Mouse (Mus musculus): ENCODE measurements at regions not wholly inside any gene's neighbourhood (a gene's known extent, or its start where the extent isn't known, plus 50 kb on each side); places are given as distances from the start of the nearest gene placed in this dataset.

GRCm38 (mm10) chr4:40537859-40538258 is 65.9 kb downstream of the Tmem215 start:
- ATAC-seq: no peak
- Histone ChIP-seq H3K4me2 (ENCODE audit: low read length) (no peak overlapping the region), H3K36me3 (ENCODE audit: control insufficient read depth, insufficient read depth, low read length) (no peaks in the 10 kb centered on the region), H3K4me1 (ENCODE audit: control insufficient read depth, insufficient read depth, low read length) (no peaks in the 10 kb centered on the region), H3K9me3 (replicated peaks; ENCODE audit: control insufficient read depth, low read length) (no peaks in the 10 kb centered on the region), H3K9ac (ENCODE audit: low read length) (no peak overlapping the region), H3K27me3 (replicated peaks; ENCODE audit: control insufficient read depth, insufficient read depth, low read length) (no peaks in the 10 kb centered on the region), H3K27ac (ENCODE audit: low read depth, low read length) (no peak overlapping the region), H3K4me3 (ENCODE audit: low read depth, low read length) (no peak overlapping the region)
- WGBS: 83% methylated on average over 3 of the region's 3 CpGs
- DNase-seq (ENCODE audit: low spot score): no peak

GRCm38 (mm10) chr4:40543085-40544048 is 71.4 kb downstream of the Tmem215 start:
- no peak overlapping the region for H3K27ac ChIP-seq (ENCODE audit: low read depth, low read length)
- no peaks in the 10 kb centered on the region for H3K36me3 ChIP-seq (ENCODE audit: control insufficient read depth, insufficient read depth, low read length)
- H3K4me1 ChIP-seq (ENCODE audit: control insufficient read depth, insufficient read depth, low read length): no peaks in the 10 kb centered on the region
- H3K4me2 ChIP-seq (ENCODE audit: low read length): no peak overlapping the region
- ATAC-seq (peak; percentile 60), DNase-seq (ENCODE audit: low spot score) (peak; percentile 33)
- no peak overlapping the region for H3K4me3 ChIP-seq (ENCODE audit: low read depth, low read length)
- no peak overlapping the region for H3K9ac ChIP-seq (ENCODE audit: low read length)
- WGBS: 82% methylated on average over 8 of the region's 8 CpGs
- no peaks in the 10 kb centered on the region for H3K27me3 ChIP-seq (replicated peaks; ENCODE audit: control insufficient read depth, insufficient read depth, low read length)
- no peaks in the 10 kb centered on the region for H3K9me3 ChIP-seq (replicated peaks; ENCODE audit: control insufficient read depth, low read length)

GRCm38 (mm10) chr4:40544056-40544455 is 72.1 kb downstream of the Tmem215 start:
- DNase-seq (ENCODE audit: low spot score): peak; percentile 13
- Histone ChIP-seq H3K27ac (ENCODE audit: low read depth, low read length) (no peak overlapping the region), H3K4me1 (ENCODE audit: control insufficient read depth, insufficient read depth, low read length) (no peaks in the 10 kb centered on the region), H3K4me3 (ENCODE audit: low read depth, low read length) (no peak overlapping the region), H3K36me3 (ENCODE audit: control insufficient read depth, insufficient read depth, low read length) (no peaks in the 10 kb centered on the region), H3K27me3 (replicated peaks; ENCODE audit: control insufficient read depth, insufficient read depth, low read length) (no peaks in the 10 kb centered on the region), H3K9ac (ENCODE audit: low read length) (no peak overlapping the region), H3K9me3 (replicated peaks; ENCODE audit: control insufficient read depth, low read length) (no peaks in the 10 kb centered on the region), H3K4me2 (ENCODE audit: low read length) (no peak overlapping the region)
- WGBS: 76% methylated on average over 4 of the region's 4 CpGs
- no peak for ATAC-seq

- ATAC-seq: no peak
- DNase-seq (ENCODE audit: low spot score): no peak
- H3K4me2 ChIP-seq (ENCODE audit: low read length): no peak overlapping the region
- H3K4me1 ChIP-seq (ENCODE audit: control insufficient read depth, insufficient read depth, low read length): no peaks in the 10 kb centered on the region
- no peak overlapping the region for H3K27ac ChIP-seq (ENCODE audit: low read depth, low read length)
- no peaks in the 10 kb centered on the region for H3K36me3 ChIP-seq (ENCODE audit: control insufficient read depth, insufficient read depth, low read length)
- no peak overlapping the region for H3K4me3 ChIP-seq (ENCODE audit: low read depth, low read length)
- H3K9me3 ChIP-seq (replicated peaks; ENCODE audit: control insufficient read depth, low read length): no peaks in the 10 kb centered on the region
- no peaks in the 10 kb centered on the region for H3K27me3 ChIP-seq (replicated peaks; ENCODE audit: control insufficient read depth, insufficient read depth, low read length)
- H3K9ac ChIP-seq (ENCODE audit: low read length): no peak overlapping the region
Measured at GRCm38 (mm10) chr4:40544806-40545205, 72.8 kb downstream of the Tmem215 start.

GRCm38 (mm10) chr4:40545700-40546099 is 73.7 kb downstream of the Tmem215 start:
- WGBS: 85% methylated on average over 5 of the region's 5 CpGs
- Histone ChIP-seq H3K9me3 (replicated peaks; ENCODE audit: control insufficient read depth, low read length) (no peaks in the 10 kb centered on the region), H3K27me3 (replicated peaks; ENCODE audit: control insufficient read depth, insufficient read depth, low read length) (no peaks in the 10 kb centered on the region), H3K4me3 (ENCODE audit: low read depth, low read length) (no peak overlapping the region), H3K27ac (ENCODE audit: low read depth, low read length) (no peak overlapping the region), H3K9ac (ENCODE audit: low read length) (no peak overlapping the region), H3K36me3 (ENCODE audit: control insufficient read depth, insufficient read depth, low read length) (no peaks in the 10 kb centered on the region), H3K4me2 (ENCODE audit: low read length) (no peak overlapping the region), H3K4me1 (ENCODE audit: control insufficient read depth, insufficient read depth, low read length) (no peaks in the 10 kb centered on the region)
- ATAC-seq (no peak), DNase-seq (ENCODE audit: low spot score) (no peak)

GRCm38 (mm10) chr4:40559824-40560223 is 87.8 kb downstream of the Tmem215 start:
- ATAC-seq: no peak
- DNase-seq (ENCODE audit: low spot score): no peak
- WGBS: 76% methylated on average over 2 of the region's 2 CpGs
- no peaks in the 10 kb centered on the region for H3K36me3 ChIP-seq (ENCODE audit: control insufficient read depth, insufficient read depth, low read length)
- H3K9ac ChIP-seq (ENCODE audit: low read length): no peak overlapping the region
- H3K27me3 ChIP-seq (replicated peaks; ENCODE audit: control insufficient read depth, insufficient read depth, low read length): no peaks in the 10 kb centered on the region
- no peaks in the 10 kb centered on the region for H3K9me3 ChIP-seq (replicated peaks; ENCODE audit: control insufficient read depth, low read length)
- no peak overlapping the region for H3K4me2 ChIP-seq (ENCODE audit: low read length)
- no peak overlapping the region for H3K27ac ChIP-seq (ENCODE audit: low read depth, low read length)
- H3K4me3 ChIP-seq (ENCODE audit: low read depth, low read length): no peak overlapping the region
- H3K4me1 ChIP-seq (ENCODE audit: control insufficient read depth, insufficient read depth, low read length): no peaks in the 10 kb centered on the region

GRCm38 (mm10) chr4:40573300-40573699 is 101.3 kb downstream of the Tmem215 start:
- no peak for ATAC-seq
- 89% methylated on average over 1 of the region's 1 CpGs for WGBS

GRCm38 (mm10) chr4:40575951-40576350 is 104.0 kb downstream of the Tmem215 start:
- no peak for ATAC-seq
- WGBS: 77% methylated on average over 1 of the region's 1 CpGs
- no peak overlapping the region for H3K27ac ChIP-seq (ENCODE audit: low read depth, low read length)
- H3K4me1 ChIP-seq (ENCODE audit: control insufficient read depth, insufficient read depth, low read length): no peaks in the 10 kb centered on the region
- H3K36me3 ChIP-seq (ENCODE audit: control insufficient read depth, insufficient read depth, low read length): no peaks in the 10 kb centered on the region
- DNase-seq (ENCODE audit: low spot score): no peak
- no peak overlapping the region for H3K9ac ChIP-seq (ENCODE audit: low read length)
- H3K4me2 ChIP-seq (ENCODE audit: low read length): no peak overlapping the region
- H3K9me3 ChIP-seq (replicated peaks; ENCODE audit: control insufficient read depth, low read length): no peaks in the 10 kb centered on the region
- H3K4me3 ChIP-seq (ENCODE audit: low read depth, low read length): no peak overlapping the region
- no peaks in the 10 kb centered on the region for H3K27me3 ChIP-seq (replicated peaks; ENCODE audit: control insufficient read depth, insufficient read depth, low read length)

More at GRCm38 (mm10) chr4:40573300-40573699, 101.3 kb downstream of the Tmem215 start:
- Histone ChIP-seq H3K9me3 (replicated peaks; ENCODE audit: control insufficient read depth, low read length) (no peaks in the 10 kb centered on the region), H3K4me2 (ENCODE audit: low read length) (no peak overlapping the region), H3K4me3 (ENCODE audit: low read depth, low read length) (no peak overlapping the region), H3K27me3 (replicated peaks; ENCODE audit: control insufficient read depth, insufficient read depth, low read length) (no peaks in the 10 kb centered on the region), H3K27ac (ENCODE audit: low read depth, low read length) (no peak overlapping the region), H3K36me3 (ENCODE audit: control insufficient read depth, insufficient read depth, low read length) (no peaks in the 10 kb centered on the region), H3K4me1 (ENCODE audit: control insufficient read depth, insufficient read depth, low read length) (no peaks in the 10 kb centered on the region), H3K9ac (ENCODE audit: low read length) (no peak overlapping the region)
- no peak for DNase-seq (ENCODE audit: low spot score)

GRCm38 (mm10) chr4:40584436-40584835 is 112.5 kb downstream of the Tmem215 start:
- Histone ChIP-seq H3K4me1 (ENCODE audit: control insufficient read depth, insufficient read depth, low read length) (no peaks in the 10 kb centered on the region), H3K9me3 (replicated peaks; ENCODE audit: control insufficient read depth, low read length) (no peaks in the 10 kb centered on the region), H3K27ac (ENCODE audit: low read depth, low read length) (no peak overlapping the region), H3K4me2 (ENCODE audit: low read length) (no peak overlapping the region), H3K36me3 (ENCODE audit: control insufficient read depth, insufficient read depth, low read length) (no peaks in the 10 kb centered on the region), H3K4me3 (ENCODE audit: low read depth, low read length) (no peak overlapping the region), H3K27me3 (replicated peaks; ENCODE audit: control insufficient read depth, insufficient read depth, low read length) (no peaks in the 10 kb centered on the region), H3K9ac (ENCODE audit: low read length) (no peak overlapping the region)
- no peak for ATAC-seq
- 92% methylated on average over 6 of the region's 6 CpGs for WGBS
- DNase-seq (ENCODE audit: low spot score): no peak
